Mouse (Mus musculus) spleen, adult 2 months (tissue): ENCODE results near the gene Cldn9. TPM values are rescaled to one million over a fixed set of nuclear protein-coding genes. Genes with fewer than 3 reads are reported as not detected.

Experiments used
- DNase-seq, 2 experiments: peaks; one replicate each; pipeline versions ENCODE4 v3.0.0 to v3.0.0-alpha.2; 2012 to 2021; ENCODE audit warnings: low spot score in 2 of 2, low read depth in 1 of 2
- H3K27ac ChIP-seq: fragments of 200-500 bp; 2 replicates; pipeline ENCODE4 v1.5.1; 2012; ENCODE audit warnings: low read length, inconsistent platforms; ENCODE audit not compliant: insufficient read depth
- H3K27me3 ChIP-seq: fragments of 200-500 bp; 2 replicates; pipeline ENCODE4 v1.6.1; 2012; ENCODE audit warnings: mild to moderate bottlenecking, moderate library complexity, low read length, inconsistent platforms; ENCODE audit not compliant: control insufficient read depth, insufficient read depth
- H3K36me3 ChIP-seq: fragments of 200-500 bp; 2 replicates; pipeline ENCODE4 v1.6.1; 2012; ENCODE audit warnings: mild to moderate bottlenecking, low read length, inconsistent platforms; ENCODE audit not compliant: control insufficient read depth, insufficient read depth
- H3K4me1 ChIP-seq: fragments of 200-500 bp; 2 replicates; pipeline ENCODE4 v1.6.1; 2011; ENCODE audit warnings: inconsistent platforms; ENCODE audit not compliant: control insufficient read depth, insufficient read depth, insufficient read length
- H3K4me3 ChIP-seq: fragments of 200-500 bp; 2 replicates; pipeline ENCODE4 v1.5.1; 2011; ENCODE audit warnings: mild to moderate bottlenecking, inconsistent platforms; ENCODE audit not compliant: insufficient read depth, insufficient read length; ENCODE audit errors: extremely low read depth
- CTCF ChIP-seq: fragments of 200-500 bp; IDR thresholded peaks from 2 replicates; pipeline ENCODE4 v1.5.1; 2011; ENCODE audit warnings: mild to moderate bottlenecking, inconsistent platforms; ENCODE audit not compliant: insufficient read depth, insufficient read length, insufficient replicate concordance; ENCODE audit errors: extremely low read depth
- POLR2A ChIP-seq: fragments of 200-500 bp; IDR thresholded peaks from 2 replicates; pipeline ENCODE4 v1.6.1; 2011; ENCODE audit warnings: low read depth, low read length, inconsistent platforms
- WGBS: fragments of 180-500 bp; shearing (Covaris S2); methylation state at CpG from one replicate; pipeline ENCODE4 v1.1.7; 2018; 5-methylcytosine and 5-hydroxymethylcytosine counted together
- polyA plus RNA-seq: library from polyadenylated mRNA; depleted of rRNA; stranded (reverse); fragments of >200 nt; gene quantifications from 2 replicates; pipeline ENCODE4 v1.2.3, GENCODE M21; 2012

The Cldn9 gene
- polyA plus RNA-seq, 1 experiment = 0.19 TPM

- Histone ChIP-seq H3K4me3 (no peak overlapping the region), H3K4me1 (peaks cover 6% of the 10 kb centered on the region), H3K27ac (no peak overlapping the region), H3K27me3 (peaks cover 10% of the 10 kb centered on the region), H3K36me3 (no peaks in the 10 kb centered on the region)
- TF ChIP-seq CTCF (no peak), POLR2A (no peak)
- 75% methylated on average over 10 of the region's 10 CpGs for WGBS
- no peak for DNase-seq
Measured at GRCm38 (mm10) chr17:23681086-23681485, 2.7 kb downstream of the Cldn9 start.

- H3K27ac ChIP-seq = no peak overlapping the region
- 76% methylated on average over 9 of the region's 9 CpGs for WGBS
- peaks cover 8% of the 10 kb centered on the region for H3K4me1 ChIP-seq
- TF ChIP-seq CTCF = no peak
- no peak for TF ChIP-seq POLR2A
- peaks cover 10% of the 10 kb centered on the region for H3K27me3 ChIP-seq
- no peak for DNase-seq
- H3K4me3 ChIP-seq = no peak overlapping the region
- no peaks in the 10 kb centered on the region for H3K36me3 ChIP-seq
Measured at GRCm38 (mm10) chr17:23680336-23680735, 3.5 kb downstream of the Cldn9 start.

GRCm38 (mm10) chr17:23679127-23679835 is 4.5 kb downstream of the Cldn9 start, which contains the start of gene Cldn6:
Cldn6 (plus strand) TSS chr17:23679249.
- Histone ChIP-seq H3K27me3 (peaks cover 10% of the 10 kb centered on the region), H3K4me1 (peaks cover 11% of the 10 kb centered on the region), H3K27ac (no peak within 1 kb of the TSS), H3K4me3 (no peak within 1 kb of the TSS), H3K36me3 (no peaks in the 10 kb centered on the region)
- TF ChIP-seq CTCF = no peak
- TF ChIP-seq POLR2A = no peak
- DNase-seq = no peak
- 15% methylated on average over 38 of the region's 38 CpGs for WGBS

GRCm38 (mm10) chr17:23677236-23677679 is 6.6 kb downstream of the Cldn9 start, which contains the start of gene Tnfrsf12a:
Tnfrsf12a (minus strand) TSS chr17:23677468.
- H3K27me3 ChIP-seq = peaks cover 8% of the 10 kb centered on the region
- H3K27ac ChIP-seq = peak within 1 kb of the TSS; percentile 12; the same call in 1 of the 2 replicates
- WGBS = under 1% methylated on average over 34 of the region's 34 CpGs
- no peak for TF ChIP-seq CTCF
- peak; percentile 89 for TF ChIP-seq POLR2A
- no peaks in the 10 kb centered on the region for H3K36me3 ChIP-seq
- H3K4me3 ChIP-seq = peak within 1 kb of the TSS; percentile 76
- DNase-seq = peak; percentile 68 to 82
- H3K4me1 ChIP-seq = peaks cover 13% of the 10 kb centered on the region

GRCm38 (mm10) chr17:23676473-23677031 is 7.3 kb downstream of the Cldn9 start:
- Histone ChIP-seq H3K27me3 (peaks cover 8% of the 10 kb centered on the region), H3K4me3 (peak overlapping the region; percentile 76), H3K36me3 (no peaks in the 10 kb centered on the region), H3K27ac (no peak overlapping the region), H3K4me1 (peaks cover 13% of the 10 kb centered on the region)
- under 1% methylated on average over 37 of the region's 37 CpGs for WGBS
- DNase-seq = no peak
- no peak for TF ChIP-seq CTCF
- TF ChIP-seq POLR2A = no peak

GRCm38 (mm10) chr17:23675564-23676281 is 8.1 kb downstream of the Cldn9 start:
- WGBS = 19% methylated on average over 15 of the region's 15 CpGs
- H3K4me1 ChIP-seq = peaks cover 13% of the 10 kb centered on the region
- TF ChIP-seq CTCF = no peak
- no peak for TF ChIP-seq POLR2A
- no peak for DNase-seq
- peak overlapping the region; percentile 76; the same call in 1 of the 2 replicates for H3K4me3 ChIP-seq
- H3K36me3 ChIP-seq = no peaks in the 10 kb centered on the region
- no peak overlapping the region; the same call in 1 of the 2 replicates for H3K27ac ChIP-seq
- peaks cover 8% of the 10 kb centered on the region for H3K27me3 ChIP-seq
